Mouse (Mus musculus): ENCODE results near the gene Tedc1. TPM values are rescaled to one million over a fixed set of nuclear protein-coding genes. Genes with fewer than 3 reads are reported as not detected.
A peak's percentile ranks its signal among the peaks of the same experiment; 100 is the strongest.

Gene Tedc1
- polyA plus RNA-seq, 1 experiment from 2014 or later, result 71.1 TPM

DNA sequence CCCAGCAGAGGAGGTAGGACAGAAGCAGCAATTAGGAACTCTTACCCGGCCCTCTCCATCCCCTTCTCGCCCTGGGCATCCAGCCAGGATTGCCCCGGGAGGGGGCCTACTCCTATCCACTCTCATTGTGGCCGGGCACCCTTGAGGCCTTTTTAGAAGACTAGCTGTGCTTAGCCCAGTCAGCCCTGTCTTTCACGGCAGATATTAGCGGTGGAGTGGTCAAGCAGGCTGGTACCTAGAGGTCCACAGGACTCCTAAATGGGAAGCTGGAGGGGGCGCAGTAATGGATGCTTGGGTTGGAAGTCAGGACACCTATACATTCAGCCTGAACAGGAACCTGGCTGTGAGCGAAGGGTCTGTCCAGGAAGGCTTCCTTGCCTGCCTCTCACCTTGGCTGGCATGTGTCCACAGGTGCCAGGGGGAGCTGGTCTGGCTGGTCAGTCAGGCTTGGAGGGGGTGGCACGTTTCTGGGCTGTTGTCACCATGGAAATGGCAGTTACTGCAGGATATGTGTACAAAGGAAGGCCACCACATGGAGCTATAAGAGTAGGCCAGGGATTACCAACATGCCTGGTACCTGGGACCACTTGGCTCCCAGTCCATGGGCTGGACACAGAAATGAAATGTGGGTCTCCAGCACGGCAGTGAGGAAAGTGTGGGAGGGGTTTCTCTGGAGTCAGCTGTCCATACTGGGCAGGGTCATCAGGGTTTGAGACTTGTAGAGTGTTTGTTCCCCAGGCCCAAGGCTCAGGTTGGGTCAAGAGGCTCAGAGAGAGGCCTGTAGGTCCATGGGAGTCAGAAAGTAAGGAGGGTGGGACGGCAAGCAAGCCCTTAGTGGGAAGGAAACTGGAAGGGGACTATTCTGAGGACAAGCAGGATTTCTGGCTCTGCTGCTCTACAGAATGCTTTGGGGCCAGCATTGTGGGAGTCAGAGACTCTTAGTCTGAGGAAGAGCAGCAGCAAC is 17.0 kb upstream of the Tedc1 start:
- DNase-seq (ENCODE audit: low spot score), result no peak

- peak; percentile 96 for DNase-seq (ENCODE audit: low spot score)
Observed at GRCm38 (mm10) chr12:113139908-113140615, 16.2 kb upstream of the Tedc1 start, which contains the start of gene Crip2. Crip2 (plus strand) TSS chr12:113140236.

GRCm38 (mm10) chr12:113140616-113141411 is 15.4 kb upstream of the Tedc1 start:
- DNase-seq (ENCODE audit: low spot score), result no peak

DNA sequence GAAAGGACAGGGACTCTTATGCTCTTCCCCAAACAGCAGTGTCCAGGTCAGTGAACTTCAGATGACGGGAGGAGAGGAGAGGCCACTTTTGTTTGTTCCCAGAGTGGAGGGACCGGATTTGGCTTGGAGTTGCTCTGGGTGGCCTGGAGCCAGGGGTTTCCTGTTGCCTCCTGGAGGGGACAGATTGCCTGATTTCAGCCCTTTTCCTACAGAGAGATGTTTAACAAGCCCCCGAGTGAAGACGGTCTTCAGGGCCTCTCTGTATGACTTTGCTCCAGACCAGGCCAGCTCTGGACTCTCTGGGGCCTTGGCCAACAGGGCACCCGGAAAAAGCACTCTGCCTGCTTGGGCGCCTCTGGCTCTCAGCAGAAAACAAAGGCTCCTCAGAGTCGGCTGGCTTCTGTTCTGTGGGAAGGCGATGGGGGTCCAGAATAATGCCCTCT is 14.7 kb upstream of the Tedc1 start:
- no peak for DNase-seq (ENCODE audit: low spot score)

DNA sequence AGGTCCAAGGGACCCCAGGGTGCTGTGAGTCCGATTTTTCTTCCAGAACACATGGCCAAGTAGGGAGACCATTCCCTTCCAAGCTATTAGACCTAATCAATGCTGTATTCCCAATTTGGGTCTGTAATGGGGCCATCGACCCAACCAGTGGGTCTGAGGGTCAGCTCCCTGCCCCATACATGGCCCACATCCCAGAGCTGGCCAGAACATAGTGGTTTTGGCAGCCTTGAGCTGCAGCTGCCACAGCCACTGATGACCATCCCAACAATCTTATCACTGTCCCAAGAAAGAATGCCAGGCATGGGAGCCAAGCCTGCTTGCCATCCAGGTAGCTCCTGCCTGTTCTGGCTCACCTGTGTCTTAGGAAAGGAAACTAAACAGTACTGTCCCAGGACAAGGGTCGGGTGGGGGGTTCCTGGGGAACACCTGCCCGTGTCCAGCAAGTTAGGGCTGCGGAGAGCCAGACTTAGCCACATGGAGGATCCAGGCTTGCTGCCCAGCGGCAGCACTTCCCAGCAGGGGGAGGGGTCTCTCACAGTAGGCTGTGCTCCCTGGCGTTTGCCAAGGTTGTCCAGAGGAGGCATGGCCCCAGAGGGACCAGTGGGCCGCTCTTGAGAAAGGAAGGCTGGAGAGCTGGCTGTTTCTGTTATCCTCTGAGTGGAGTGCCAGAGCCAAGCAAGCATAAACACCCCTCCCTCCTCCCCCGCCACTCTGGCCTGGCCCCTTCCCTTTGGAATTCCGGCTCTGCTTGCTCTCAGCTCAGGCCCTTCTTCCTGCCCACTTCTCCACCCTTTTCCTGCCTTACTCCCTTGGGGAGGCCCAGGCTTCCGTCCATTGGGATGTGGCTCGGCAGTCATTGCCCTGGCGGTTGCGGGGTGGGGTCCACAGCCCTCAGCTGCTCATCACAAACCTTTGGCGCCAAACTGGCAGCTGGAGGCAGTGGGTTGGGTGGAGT is 13.9 kb upstream of the Tedc1 start:
- no peak for DNase-seq (ENCODE audit: low spot score)

DNA sequence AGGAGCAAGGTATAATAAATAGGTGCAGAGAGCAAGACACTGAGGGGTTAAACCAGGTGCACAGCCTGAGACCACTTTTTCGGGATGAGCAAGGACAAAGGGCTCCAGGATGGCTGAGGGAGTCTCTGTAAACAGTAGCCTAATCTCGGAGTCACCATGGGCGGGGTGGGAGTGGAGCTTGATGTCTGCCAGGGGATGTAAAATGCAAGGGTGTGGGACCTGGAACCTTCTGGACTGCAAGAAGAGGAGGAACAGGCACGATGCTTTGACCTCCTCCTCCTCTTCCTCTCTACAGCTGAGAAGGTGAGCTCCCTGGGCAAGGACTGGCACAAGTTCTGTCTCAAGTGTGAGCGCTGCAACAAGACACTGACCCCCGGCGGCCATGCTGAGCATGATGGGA is 13.1 kb upstream of the Tedc1 start:
- no peak for DNase-seq (ENCODE audit: low spot score)

DNA sequence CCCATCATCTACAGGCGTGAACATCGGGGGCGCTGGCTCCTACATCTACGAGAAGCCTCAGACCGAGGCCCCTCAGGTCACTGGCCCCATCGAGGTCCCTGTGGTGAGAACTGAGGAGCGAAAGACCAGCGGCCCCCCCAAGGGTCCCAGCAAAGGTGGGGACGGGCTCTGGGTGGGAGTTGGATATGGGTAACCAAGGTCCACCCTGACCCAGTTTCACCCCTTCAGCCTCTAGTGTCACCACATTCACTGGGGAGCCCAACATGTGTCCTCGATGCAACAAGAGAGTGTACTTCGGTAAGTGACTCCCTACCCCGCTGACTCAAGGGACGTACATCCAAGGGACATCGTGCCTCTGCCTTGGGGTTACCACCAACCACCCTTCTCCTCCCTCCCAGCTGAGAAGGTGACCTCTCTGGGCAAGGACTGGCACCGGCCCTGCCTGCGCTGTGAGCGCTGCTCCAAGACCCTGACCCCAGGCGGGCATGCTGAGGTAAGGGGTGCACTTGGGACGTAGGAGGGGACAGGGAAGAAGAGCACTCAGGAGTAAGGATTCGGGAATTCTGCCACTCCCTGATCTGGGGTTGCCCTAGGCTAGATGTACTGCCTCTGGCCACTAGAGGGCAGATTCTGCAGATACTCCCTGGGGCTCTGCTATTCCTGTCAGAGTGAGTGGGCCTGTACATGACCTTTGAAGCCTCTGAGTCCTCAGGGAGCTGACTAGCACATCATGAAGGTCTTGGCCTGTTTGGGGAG is 12.0 kb upstream of the Tedc1 start:
- peak; percentile 55 for DNase-seq (ENCODE audit: low spot score)

- DNase-seq (ENCODE audit: low spot score), result no peak
Observed at GRCm38 (mm10) chr12:113144886-113145285, 11.3 kb upstream of the Tedc1 start.

- no peak for DNase-seq (ENCODE audit: low spot score)
Observed at GRCm38 (mm10) chr12:113145591-113145990, 10.6 kb upstream of the Tedc1 start.

DNA sequence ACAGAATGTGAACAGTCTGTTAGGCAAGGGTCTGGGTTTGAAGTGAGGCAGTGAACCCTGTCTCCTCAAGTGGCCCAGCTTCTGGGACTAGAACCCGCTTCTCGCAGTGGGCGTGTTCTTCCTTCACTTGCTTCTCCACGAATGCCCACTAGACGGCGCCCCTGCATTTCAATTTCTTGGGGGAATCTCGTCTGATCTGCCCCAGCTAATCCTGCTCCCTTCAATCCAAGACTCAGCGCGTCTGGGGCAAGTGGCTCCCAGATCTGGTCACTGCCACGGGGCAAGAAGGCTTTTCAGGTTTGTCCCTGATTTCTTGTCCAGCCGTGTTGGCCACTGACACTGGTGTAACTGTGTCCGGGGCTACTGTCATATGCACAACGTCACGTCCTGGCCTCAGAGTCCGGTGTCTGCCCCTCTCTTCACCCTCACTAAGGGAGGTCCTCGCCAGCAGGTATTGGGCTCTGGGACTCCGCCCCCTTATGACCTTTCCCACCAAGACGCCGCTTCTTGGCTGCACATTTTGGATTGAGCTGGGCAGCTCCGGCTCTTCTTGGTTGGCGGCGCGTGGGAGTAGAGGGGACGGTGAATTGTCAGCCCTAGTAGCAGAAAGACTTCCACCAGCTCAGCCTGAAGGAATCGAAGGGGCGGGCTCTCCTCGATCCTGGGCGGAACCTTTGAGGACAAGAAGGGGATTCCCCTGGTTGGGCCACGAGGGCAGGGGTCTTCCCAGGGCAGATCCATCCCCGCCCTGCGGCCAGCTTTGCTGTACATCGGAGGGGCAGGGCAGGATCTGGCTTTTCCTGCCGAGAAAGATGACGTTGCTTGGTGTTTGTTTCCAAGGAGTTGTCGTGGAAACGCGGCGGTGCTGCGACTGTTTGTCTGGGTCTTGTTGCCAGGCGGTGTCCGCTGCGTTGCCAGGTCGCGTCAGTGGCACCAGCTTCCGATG is 9.8 kb upstream of the Tedc1 start, which contains the start of gene Crip1:
Crip1 (plus strand) TSS at position 205 of the 946 bp plus-strand sequence.
- peak; percentile 83 for DNase-seq (ENCODE audit: low spot score)

DNA sequence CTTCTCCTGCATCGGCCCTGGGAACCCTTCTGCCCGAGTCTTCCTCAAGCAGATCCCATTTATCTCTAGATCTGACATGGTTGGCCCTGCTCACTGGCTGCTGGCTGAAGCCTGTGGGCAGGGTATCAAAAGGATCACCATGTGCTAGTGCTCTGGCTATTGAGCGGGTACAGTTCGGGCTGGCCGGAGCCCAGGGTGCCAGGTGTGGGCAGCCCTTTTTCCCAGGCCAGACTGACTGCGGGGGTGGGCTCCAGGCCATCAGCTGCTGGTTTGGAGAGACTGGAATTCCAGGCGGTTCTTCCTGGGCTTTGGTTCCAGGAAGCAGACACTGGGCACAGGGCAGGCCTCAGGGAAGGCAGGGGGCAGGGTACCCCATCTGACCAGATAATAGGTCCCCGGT is 8.7 kb upstream of the Tedc1 start:
- DNase-seq (ENCODE audit: low spot score), result no peak

- no peak for DNase-seq (ENCODE audit: low spot score)
Observed at GRCm38 (mm10) chr12:113148381-113149035, 7.7 kb upstream of the Tedc1 start.

GRCm38 (mm10) chr12:113149341-113149740 is 6.9 kb upstream of the Tedc1 start:
- no peak for DNase-seq (ENCODE audit: low spot score)

DNA sequence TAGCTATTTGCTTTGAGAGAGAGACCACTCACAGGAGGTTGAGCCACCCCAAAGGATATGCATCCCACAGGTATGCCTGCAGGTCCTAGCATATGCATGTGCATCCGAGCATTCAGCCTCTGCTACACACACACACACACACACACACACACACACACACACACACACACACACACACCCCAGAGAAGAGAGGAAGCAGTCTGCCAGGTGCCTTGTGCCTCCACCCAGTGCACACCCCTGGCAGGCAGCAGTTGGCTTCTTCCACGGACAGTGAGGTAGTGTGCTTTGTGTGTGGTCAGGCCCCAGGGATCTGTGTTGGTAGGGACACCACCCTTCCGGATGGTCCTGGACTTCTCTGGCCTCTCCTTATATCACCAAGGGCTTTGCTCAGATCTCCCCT is 6.3 kb upstream of the Tedc1 start:
- no peak for DNase-seq (ENCODE audit: low spot score)

- no peak for DNase-seq (ENCODE audit: low spot score)
Observed at GRCm38 (mm10) chr12:113150591-113150990, 5.6 kb upstream of the Tedc1 start.

- no peak for DNase-seq (ENCODE audit: low spot score)
Observed at GRCm38 (mm10) chr12:113151046-113151445, 5.2 kb upstream of the Tedc1 start.

DNA sequence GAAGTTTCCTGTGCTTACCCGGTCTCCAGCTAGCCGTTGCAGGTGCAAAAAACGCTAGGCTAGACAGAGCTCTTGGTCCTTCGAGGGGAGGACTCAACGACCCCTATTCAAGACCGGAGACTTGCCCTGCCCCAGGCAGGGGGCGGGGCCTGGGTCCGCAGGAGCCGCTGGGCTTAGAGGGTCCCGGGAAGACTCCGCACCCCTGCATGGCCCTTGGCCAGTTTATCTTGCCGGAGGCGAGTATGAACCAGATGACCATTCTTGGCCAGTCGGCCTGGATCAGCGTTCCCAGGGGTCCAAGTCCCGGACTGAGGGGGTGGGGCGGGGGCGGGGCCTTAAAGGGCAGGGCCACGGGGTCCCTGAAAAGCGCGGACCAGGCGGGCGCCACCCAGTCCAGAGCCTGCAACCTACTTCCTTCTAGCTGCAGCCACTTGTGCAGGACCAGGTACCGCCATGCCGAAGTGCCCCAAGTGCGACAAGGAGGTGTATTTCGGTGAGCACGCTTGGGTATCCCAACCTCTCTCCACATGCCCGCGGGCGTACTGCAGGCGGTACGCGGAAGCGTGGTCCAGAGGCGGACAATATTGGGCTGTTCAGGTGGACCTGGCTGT is 4.5 kb upstream of the Tedc1 start:
- peak; percentile 39 for DNase-seq (ENCODE audit: low spot score)

Measured in thymus, postnatal 0 days (tissue).